Mouse (Mus musculus): Measurements from ENCODE around the gene Atg2a. TPM values are rescaled to one million over a fixed set of nuclear protein-coding genes. Genes with fewer than 3 reads are reported as not detected.
A peak's percentile ranks its signal among the peaks of the same experiment; 100 is the strongest.

The Atg2a gene
- polyA plus RNA-seq, 1 experiment from 2014 or later: 8.9 TPM

DNA sequence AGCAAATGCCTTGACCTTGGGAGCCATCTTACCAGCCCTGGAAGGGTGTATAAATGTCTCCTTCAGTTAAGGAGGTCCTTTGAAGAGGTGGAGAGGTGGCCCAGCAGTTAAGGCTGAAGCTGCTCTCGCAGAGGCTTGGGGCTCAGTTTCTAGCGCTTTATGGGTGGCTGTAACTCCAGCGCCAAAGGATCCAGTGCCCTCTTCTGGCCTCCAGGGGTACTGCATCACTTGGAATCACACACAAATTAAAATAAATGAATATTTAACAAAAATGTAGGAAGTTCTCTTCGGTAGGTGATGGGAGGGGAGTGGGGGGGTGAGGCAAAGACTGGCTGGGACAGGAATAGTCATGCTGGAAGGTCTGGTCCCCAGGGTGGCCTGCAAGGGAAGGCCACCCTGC, 19.5 kb downstream of the Atg2a start:
- Histone ChIP-seq H3K9ac (no peak overlapping the region), H3K4me3 (no peak overlapping the region), H3K9me3 (replicated peaks) (no peaks in the 10 kb centered on the region), H3K27me3 (no peaks in the 10 kb centered on the region), H3K36me3 (ENCODE audit: poor library complexity, severe bottlenecking) (peaks cover 68% of the 10 kb centered on the region), H3K27ac (no peak overlapping the region), H3K4me2 (no peak overlapping the region), H3K4me1 (no peaks in the 10 kb centered on the region)
- WGBS: 75% methylated on average over 4 of the region's 4 CpGs
- ATAC-seq: no peak

DNA sequence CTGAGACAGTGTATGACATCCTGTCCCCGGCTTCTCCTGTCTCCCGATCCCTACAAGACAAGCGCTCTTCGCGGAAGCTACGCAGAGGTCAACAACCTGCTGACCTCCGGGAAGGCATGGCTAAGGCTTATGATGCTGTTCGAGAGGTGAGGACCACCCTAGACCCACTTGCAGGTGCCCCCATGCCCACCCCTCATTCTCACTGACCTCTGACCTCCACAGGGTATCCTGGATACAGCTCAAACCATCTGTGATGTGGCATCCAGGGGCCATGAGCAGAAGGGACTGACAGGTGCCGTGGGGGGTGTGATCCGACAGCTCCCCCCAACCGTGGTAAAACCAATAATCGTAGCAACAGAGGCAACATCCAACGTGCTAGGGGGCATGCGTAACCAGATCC, 19.9 kb downstream of the Atg2a start:
- Histone ChIP-seq H3K4me2 (no peak overlapping the region), H3K27ac (no peak overlapping the region), H3K9me3 (replicated peaks) (no peaks in the 10 kb centered on the region), H3K36me3 (ENCODE audit: poor library complexity, severe bottlenecking) (peaks cover 64% of the 10 kb centered on the region), H3K4me3 (no peak overlapping the region), H3K27me3 (no peaks in the 10 kb centered on the region), H3K4me1 (no peaks in the 10 kb centered on the region), H3K9ac (no peak overlapping the region)
- 95% methylated on average over 14 of the region's 14 CpGs for WGBS
- ATAC-seq: no peak

DNA sequence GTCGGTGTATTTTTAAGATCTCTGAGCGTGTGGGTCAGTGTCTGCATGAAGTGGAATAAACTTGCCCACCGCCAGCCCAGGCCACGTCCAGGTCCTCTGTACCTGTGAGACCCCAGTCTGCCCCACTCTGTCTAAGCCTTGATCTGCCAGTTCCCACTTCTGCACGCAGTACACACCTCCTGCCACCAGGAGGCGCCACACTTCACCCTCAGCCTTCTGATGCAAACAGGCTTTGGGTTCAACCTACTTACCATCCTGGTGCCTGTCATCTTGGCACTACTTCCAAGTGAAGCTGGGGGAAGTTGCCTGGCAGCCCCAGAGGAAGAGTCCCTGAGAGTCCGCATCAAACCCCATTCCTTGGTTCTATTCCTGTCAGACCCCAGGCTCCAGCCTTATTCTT, 20.8 kb downstream of the Atg2a start:
- no peak for ATAC-seq
- Histone ChIP-seq H3K4me1 (no peaks in the 10 kb centered on the region), H3K4me3 (no peak overlapping the region), H3K36me3 (ENCODE audit: poor library complexity, severe bottlenecking) (peaks cover 55% of the 10 kb centered on the region), H3K9me3 (replicated peaks) (no peaks in the 10 kb centered on the region), H3K27me3 (peaks cover 3% of the 10 kb centered on the region; the same call in 1 of the 2 replicates), H3K27ac (no peak overlapping the region), H3K4me2 (no peak overlapping the region), H3K9ac (no peak overlapping the region)
- 63% methylated on average over 7 of the region's 7 CpGs for WGBS

DNA sequence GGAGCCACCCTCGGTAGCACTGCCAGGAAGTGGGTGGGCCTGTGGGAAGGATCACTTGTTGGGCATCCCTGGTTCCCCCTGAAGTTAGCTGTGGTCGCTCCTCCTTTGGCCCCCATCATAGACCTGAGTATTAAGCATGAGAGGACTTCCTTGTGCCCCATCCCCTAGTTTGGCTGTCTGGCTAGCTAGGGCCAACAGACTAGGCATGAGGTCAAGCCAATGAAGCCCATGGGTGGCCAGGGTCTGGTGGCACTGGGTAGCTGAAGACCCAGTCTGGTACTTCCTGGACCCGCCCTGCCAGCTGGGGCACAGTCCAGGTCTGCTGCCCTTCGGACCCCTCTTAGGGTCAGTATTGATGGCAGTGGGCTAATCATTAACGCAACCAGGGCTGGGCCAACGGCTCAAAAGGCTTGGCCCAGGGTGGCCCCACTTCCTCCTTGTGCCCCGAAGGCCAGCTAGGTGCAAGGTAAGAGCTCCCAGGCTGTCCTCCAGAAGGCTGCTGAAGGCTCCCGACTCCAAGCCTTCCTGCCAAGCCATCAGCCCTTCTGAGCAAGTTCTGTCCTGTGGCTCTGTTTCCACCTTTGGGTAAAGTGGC, 21.5 kb downstream of the Atg2a start:
- Histone ChIP-seq H3K9ac (no peak overlapping the region), H3K9me3 (replicated peaks) (no peaks in the 10 kb centered on the region)
- 93% methylated on average over 8 of the region's 8 CpGs for WGBS

GRCm38 (mm10) chr19:6264200-6264599, 22.7 kb downstream of the Atg2a start:
- no peak for ATAC-seq
- H3K9me3 ChIP-seq (replicated peaks): no peaks in the 10 kb centered on the region
- H3K9ac ChIP-seq: no peak overlapping the region
- H3K4me3 ChIP-seq: no peak overlapping the region
- 84% methylated on average over 9 of the region's 9 CpGs for WGBS
- peaks cover 9% of the 10 kb centered on the region; the same call in 1 of the 2 replicates for H3K27me3 ChIP-seq
- no peak overlapping the region for H3K4me2 ChIP-seq
- H3K4me1 ChIP-seq: no peaks in the 10 kb centered on the region
- H3K27ac ChIP-seq: no peak overlapping the region
- H3K36me3 ChIP-seq (ENCODE audit: poor library complexity, severe bottlenecking): peaks cover 35% of the 10 kb centered on the region

More for the DNA sequence above, 21.5 kb downstream of the Atg2a start:
- H3K36me3 ChIP-seq (ENCODE audit: poor library complexity, severe bottlenecking): peaks cover 48% of the 10 kb centered on the region
- H3K4me2 ChIP-seq: no peak overlapping the region
- H3K4me3 ChIP-seq: no peak overlapping the region
- H3K27ac ChIP-seq: no peak overlapping the region
- ATAC-seq: no peak
- H3K27me3 ChIP-seq: peaks cover 9% of the 10 kb centered on the region; the same call in 1 of the 2 replicates
- no peaks in the 10 kb centered on the region for H3K4me1 ChIP-seq

- ATAC-seq: no peak
- H3K9me3 ChIP-seq (replicated peaks): no peaks in the 10 kb centered on the region
- H3K4me2 ChIP-seq: no peak overlapping the region
- H3K36me3 ChIP-seq (ENCODE audit: poor library complexity, severe bottlenecking): peaks cover 30% of the 10 kb centered on the region
- 90% methylated on average over 8 of the region's 8 CpGs for WGBS
- H3K27ac ChIP-seq: no peak overlapping the region
- no peak overlapping the region for H3K9ac ChIP-seq
- H3K27me3 ChIP-seq: peaks cover 9% of the 10 kb centered on the region; the same call in 1 of the 2 replicates
- H3K4me3 ChIP-seq: no peak overlapping the region
- no peaks in the 10 kb centered on the region for H3K4me1 ChIP-seq
Measured at GRCm38 (mm10) chr19:6264945-6265344, 23.5 kb downstream of the Atg2a start.

DNA sequence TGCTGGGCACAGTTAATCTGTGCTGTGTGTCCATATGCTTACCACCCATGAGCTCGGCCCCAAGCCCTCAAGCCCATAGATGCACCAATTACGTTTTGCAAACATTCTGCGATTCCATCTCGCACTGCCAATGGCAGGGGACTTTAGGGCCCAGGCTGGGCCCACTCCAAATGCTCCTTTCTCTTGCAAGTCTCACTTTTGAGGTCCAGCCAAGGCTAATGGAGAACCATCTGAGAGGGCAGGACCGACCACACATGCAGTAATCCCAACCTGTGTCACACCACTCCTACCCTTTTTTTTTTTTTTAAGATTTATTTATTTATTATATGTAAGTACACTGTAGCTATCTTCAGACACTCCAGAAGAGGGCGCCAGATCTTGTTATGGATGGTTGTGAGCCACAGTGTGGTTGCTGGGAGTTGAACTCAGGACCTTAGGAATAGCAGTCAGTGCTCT, 24.3 kb downstream of the Atg2a start:
- Histone ChIP-seq H3K4me2 (no peak overlapping the region), H3K27me3 (peaks cover 9% of the 10 kb centered on the region; the same call in 1 of the 2 replicates), H3K4me3 (no peak overlapping the region), H3K36me3 (ENCODE audit: poor library complexity, severe bottlenecking) (peaks cover 22% of the 10 kb centered on the region), H3K9ac (no peak overlapping the region), H3K4me1 (no peaks in the 10 kb centered on the region), H3K9me3 (replicated peaks) (no peaks in the 10 kb centered on the region), H3K27ac (no peak overlapping the region)
- 70% methylated on average over 6 of the region's 6 CpGs for WGBS
- no peak for ATAC-seq

- WGBS: 78% methylated on average over 11 of the region's 11 CpGs
Measured at GRCm38 (mm10) chr19:6267306-6268169, 26.1 kb downstream of the Atg2a start.

DNA sequence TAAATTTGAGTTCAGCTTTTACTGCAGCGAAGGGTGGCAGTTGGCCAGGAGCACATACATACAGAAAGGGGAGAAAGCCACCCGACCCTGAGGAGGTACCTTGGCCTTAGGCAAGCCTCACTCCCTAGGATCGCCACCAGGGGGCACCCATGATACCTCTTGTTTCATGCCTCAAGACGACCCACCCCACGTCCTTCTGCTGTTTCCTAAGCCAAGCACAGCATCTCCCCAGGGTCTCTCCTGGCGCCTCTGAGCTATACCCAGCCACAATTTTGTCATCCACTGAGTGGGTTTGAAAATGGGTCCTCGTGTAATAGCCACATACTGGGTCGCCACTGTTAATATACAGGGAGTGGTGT, 26.7 kb downstream of the Atg2a start:
- WGBS: 13% methylated on average over 8 of the region's 8 CpGs
- Histone ChIP-seq H3K36me3 (ENCODE audit: poor library complexity, severe bottlenecking) (no peaks in the 10 kb centered on the region), H3K9ac (no peak overlapping the region), H3K4me3 (no peak overlapping the region), H3K27me3 (peaks cover 9% of the 10 kb centered on the region; the same call in 1 of the 2 replicates), H3K4me1 (no peaks in the 10 kb centered on the region), H3K9me3 (replicated peaks) (no peaks in the 10 kb centered on the region), H3K4me2 (no peak overlapping the region), H3K27ac (no peak overlapping the region)
- peak; percentile 78 for ATAC-seq

More at GRCm38 (mm10) chr19:6267306-6268169, 26.1 kb downstream of the Atg2a start:
- no peaks in the 10 kb centered on the region for H3K9me3 ChIP-seq (replicated peaks)
- H3K4me2 ChIP-seq: no peak overlapping the region
- H3K4me3 ChIP-seq: no peak overlapping the region
- H3K27me3 ChIP-seq: peaks cover 9% of the 10 kb centered on the region; the same call in 1 of the 2 replicates
- H3K9ac ChIP-seq: no peak overlapping the region
- H3K36me3 ChIP-seq (ENCODE audit: poor library complexity, severe bottlenecking): peaks cover 4% of the 10 kb centered on the region; the same call in 1 of the 2 replicates
- no peak overlapping the region for H3K27ac ChIP-seq
- no peaks in the 10 kb centered on the region for H3K4me1 ChIP-seq
- peak; percentile 13; the same call in 1 of the 2 replicates for ATAC-seq

GRCm38 (mm10) chr19:6268670-6269132, 27.2 kb downstream of the Atg2a start:
- Histone ChIP-seq H3K4me2 (no peak overlapping the region), H3K4me3 (no peak overlapping the region), H3K4me1 (no peaks in the 10 kb centered on the region), H3K9ac (no peak overlapping the region), H3K9me3 (replicated peaks) (no peaks in the 10 kb centered on the region), H3K27me3 (peaks cover 9% of the 10 kb centered on the region; the same call in 1 of the 2 replicates), H3K27ac (no peak overlapping the region), H3K36me3 (ENCODE audit: poor library complexity, severe bottlenecking) (no peaks in the 10 kb centered on the region)
- WGBS: 89% methylated on average over 7 of the region's 7 CpGs
- ATAC-seq: no peak

- no peaks in the 10 kb centered on the region for H3K36me3 ChIP-seq (ENCODE audit: poor library complexity, severe bottlenecking)
- H3K9ac ChIP-seq: no peak overlapping the region
- no peaks in the 10 kb centered on the region for H3K9me3 ChIP-seq (replicated peaks)
- no peak for ATAC-seq
- 91% methylated on average over 8 of the region's 8 CpGs for WGBS
- H3K27me3 ChIP-seq: peaks cover 9% of the 10 kb centered on the region; the same call in 1 of the 2 replicates
- H3K4me2 ChIP-seq: no peak overlapping the region
- H3K4me1 ChIP-seq: no peaks in the 10 kb centered on the region
- no peak overlapping the region for H3K27ac ChIP-seq
- H3K4me3 ChIP-seq: no peak overlapping the region
Measured at GRCm38 (mm10) chr19:6269798-6270475, 28.5 kb downstream of the Atg2a start.

GRCm38 (mm10) chr19:6270661-6271060, 29.2 kb downstream of the Atg2a start:
- Histone ChIP-seq H3K9me3 (replicated peaks) (no peaks in the 10 kb centered on the region), H3K4me2 (no peak overlapping the region), H3K27me3 (peaks cover 9% of the 10 kb centered on the region; the same call in 1 of the 2 replicates), H3K4me3 (no peak overlapping the region), H3K36me3 (ENCODE audit: poor library complexity, severe bottlenecking) (no peaks in the 10 kb centered on the region), H3K27ac (no peak overlapping the region), H3K4me1 (peaks cover 6% of the 10 kb centered on the region), H3K9ac (peak overlapping the region; percentile 57)
- no peak for ATAC-seq
- 61% methylated on average over 9 of the region's 9 CpGs for WGBS
